Mouse (Mus musculus): ENCODE measurements around the gene Zdhhc25.

Gene Zdhhc25

GRCm38 (mm10) chr15:88600002-88600401 is at the start of gene Zdhhc25:
Zdhhc25 (plus strand) TSS chr15:88600302.
- no peak for DNase-seq (ENCODE audit: low read depth, low spot score)

- no peak for DNase-seq (ENCODE audit: low read depth, low spot score)
These were observed 47.2 kb upstream of the Zdhhc25 start for GRCm38 (mm10) chr15:88552852-88553251.

GRCm38 (mm10) chr15:88555476-88555875 is 44.6 kb upstream of the Zdhhc25 start:
- peak; percentile 56 for DNase-seq (ENCODE audit: low read depth, low spot score)

- no peak for DNase-seq (ENCODE audit: low read depth, low spot score)
These were observed 39.5 kb upstream of the Zdhhc25 start for GRCm38 (mm10) chr15:88560637-88561036.

- DNase-seq (ENCODE audit: low read depth, low spot score): peak; percentile 60
These were observed 38.9 kb upstream of the Zdhhc25 start for GRCm38 (mm10) chr15:88561058-88561730.

GRCm38 (mm10) chr15:88565307-88565706 is 34.8 kb upstream of the Zdhhc25 start:
- DNase-seq (ENCODE audit: low read depth, low spot score): no peak

GRCm38 (mm10) chr15:88565806-88566205 is 34.3 kb upstream of the Zdhhc25 start:
- DNase-seq (ENCODE audit: low read depth, low spot score): no peak

- DNase-seq (ENCODE audit: low read depth, low spot score): no peak
These were observed 29.4 kb upstream of the Zdhhc25 start for GRCm38 (mm10) chr15:88570697-88571096.

GRCm38 (mm10) chr15:88579461-88579860 is 20.6 kb upstream of the Zdhhc25 start:
- DNase-seq (ENCODE audit: low read depth, low spot score): no peak

- no peak for DNase-seq (ENCODE audit: low read depth, low spot score)
These were observed 2.4 kb downstream of the Zdhhc25 start for GRCm38 (mm10) chr15:88602496-88602895.

- DNase-seq (ENCODE audit: low read depth, low spot score): no peak
These were observed 3.1 kb downstream of the Zdhhc25 start for GRCm38 (mm10) chr15:88603091-88603732.

- no peak for DNase-seq (ENCODE audit: low read depth, low spot score)
These were observed 3.6 kb downstream of the Zdhhc25 start for GRCm38 (mm10) chr15:88603733-88604119.

GRCm38 (mm10) chr15:88604669-88605414 is 4.7 kb downstream of the Zdhhc25 start:
- no peak for DNase-seq (ENCODE audit: low read depth, low spot score)

GRCm38 (mm10) chr15:88605415-88605785 is 5.3 kb downstream of the Zdhhc25 start:
- no peak for DNase-seq (ENCODE audit: low read depth, low spot score)

GRCm38 (mm10) chr15:88617125-88617524 is 17.0 kb downstream of the Zdhhc25 start:
- no peak for DNase-seq (ENCODE audit: low read depth, low spot score)

GRCm38 (mm10) chr15:88618008-88618773 is 18.1 kb downstream of the Zdhhc25 start:
- DNase-seq (ENCODE audit: low read depth, low spot score): peak; percentile 54

- DNase-seq (ENCODE audit: low read depth, low spot score): no peak
These were observed 19.9 kb downstream of the Zdhhc25 start for GRCm38 (mm10) chr15:88620017-88620416.

GRCm38 (mm10) chr15:88623891-88624290 is 23.8 kb downstream of the Zdhhc25 start:
- no peak for DNase-seq (ENCODE audit: low read depth, low spot score)

- no peak for DNase-seq (ENCODE audit: low read depth, low spot score)
These were observed 24.8 kb downstream of the Zdhhc25 start for GRCm38 (mm10) chr15:88624874-88625277.

- DNase-seq (ENCODE audit: low read depth, low spot score): no peak
These were observed 25.4 kb downstream of the Zdhhc25 start for GRCm38 (mm10) chr15:88625303-88626066.

- DNase-seq (ENCODE audit: low read depth, low spot score): no peak
These were observed 26.9 kb downstream of the Zdhhc25 start for GRCm38 (mm10) chr15:88626886-88627488.

All from mesoderm, embryonic 11.5 days (tissue).